Mouse (Mus musculus): ENCODE data around the gene Smyd3. TPM values are rescaled to one million over a fixed set of nuclear protein-coding genes. Genes with fewer than 3 reads are reported as not detected.
A peak's percentile ranks its signal among the peaks of the same experiment; 100 is the strongest.

Gene Smyd3
- total RNA-seq, 2 experiments from 2014 or later = 34.0 to 39.8 TPM

GRCm38 (mm10) chr1:178917194-178917902, 600.5 kb downstream of the Smyd3 start:
- DNase-seq = peak; percentile 49

GRCm38 (mm10) chr1:178915056-178915455, 602.8 kb downstream of the Smyd3 start:
- no peak for DNase-seq
- intact Hi-C loops (cut with DNase I) = no loop called here

More at GRCm38 (mm10) chr1:178917194-178917902, 600.5 kb downstream of the Smyd3 start:
- intact Hi-C loops (cut with DNase I) = no loop called here

GRCm38 (mm10) chr1:178912936-178913716, 604.7 kb downstream of the Smyd3 start:
- DNase-seq = no peak
- intact Hi-C loops (cut with DNase I) = no loop called here

GRCm38 (mm10) chr1:178910951-178911350, 606.9 kb downstream of the Smyd3 start:
- no peak for DNase-seq
- intact Hi-C loops (cut with DNase I) = no loop called here

Other genes with a start within 250 kb of the Smyd3 start
- gene Tfb2m, start 28.2 kb upstream of the Smyd3 start, total RNA-seq (2021) = 10 to 100 TPM; 28.1 to 28.2 TPM
- 10 to 100 TPM; 26.3 to 28.9 TPM for gene Cnst, start 28.3 kb upstream of the Smyd3 start, total RNA-seq (2021)
- gene Sccpdh, start 150.2 kb upstream of the Smyd3 start, total RNA-seq (2021) = 10 to 100 TPM; 88.3 to 88.5 TPM
- gene Kif28, start 227.2 kb upstream of the Smyd3 start, total RNA-seq (2021) = under 1 TPM; 0.14 to 0.34 TPM